Mouse (Mus musculus): ENCODE data around the gene Ryr1.

- no peak for TF ChIP-seq CTCF (IDR thresholded peaks at IDR 0.05; ENCODE audit: low read depth)
- TF ChIP-seq EP300 (IDR thresholded peaks at IDR 0.05; ENCODE audit: low read depth) = no peak
Measured at GRCm38 (mm10) chr7:29097131-29097530, 27.8 kb downstream of the Ryr1 start.
